In genomic region chr1:80106269-80106668, GRCm38 (mm10) we compare ENCODE assay signal across 7 mouse cellular contexts.
A peak's percentile ranks its signal among the peaks of the same experiment; 100 is the strongest.
DNase-seq lines count a peak whose midpoint lies in the region; ATAC-seq lines count a peak whose summit lies in the region.

No protein-coding gene starts in this region.

- no peak overlapping the region for H3K9ac ChIP-seq in hindbrain, embryonic 16.5 days (ENCODE audit: low read depth, low read length)

- H3K36me3 ChIP-seq in hindbrain, embryonic 16.5 days (ENCODE audit: control insufficient read depth, insufficient read depth, low read length): no peaks in the 10 kb centered on the region
- H3K36me3 ChIP-seq in hindbrain, embryonic 10.5 days: no peaks in the 10 kb centered on the region

- peak; percentile 37; the same call in 1 of the 2 replicates for ATAC-seq in hindbrain, embryonic 16.5 days

- H3K9me3 ChIP-seq in hindbrain, embryonic 16.5 days (ENCODE audit: control insufficient read depth, low read length): no peaks in the 10 kb centered on the region
- H3K9me3 ChIP-seq in hindbrain, embryonic 10.5 days: no peaks in the 10 kb centered on the region

- DNase-seq in hindbrain, embryonic 10.5 days (ENCODE audit: low spot score): no peak
- peak; percentile 11 for DNase-seq in urinary bladder, postnatal 14 days (ENCODE audit: low spot score)
- DNase-seq in urinary bladder, postnatal 4 days (ENCODE audit: low spot score in 2 of 2): no peak
- peak; percentile 14 for DNase-seq in fibroblast of lung, adult 2 months (ENCODE audit: low read depth)
- DNase-seq in left cerebral cortex, postnatal 14 days (ENCODE audit: low spot score in 2 of 2): peak; percentile 39 to 63
- no peak for DNase-seq in MN1 (ENCODE audit: low spot score)

- H3K4me3 ChIP-seq in hindbrain, embryonic 16.5 days (ENCODE audit: low read length): no peak overlapping the region
- H3K4me3 ChIP-seq in hindbrain, embryonic 10.5 days: no peak overlapping the region

- no peak overlapping the region for H3K27ac ChIP-seq in hindbrain, embryonic 16.5 days (ENCODE audit: low read depth, low read length)
- no peak overlapping the region for H3K27ac ChIP-seq in hindbrain, embryonic 10.5 days

- 61% methylated on average over 2 of the region's 2 CpGs for WGBS in hindbrain, embryonic 16.5 days
- WGBS in hindbrain, embryonic 10.5 days: 77% methylated on average over 2 of the region's 2 CpGs

- no peak overlapping the region for H3K4me2 ChIP-seq in hindbrain, embryonic 16.5 days (ENCODE audit: low read length)

- intact Hi-C loops in left cerebral cortex, postnatal 14 days (cut with DNase I): loop anchor here (1.0 kb wide), 1 partner anchor 320 kb away; no protein-coding TSS in a partner anchor

- no peaks in the 10 kb centered on the region for H3K27me3 ChIP-seq in hindbrain, embryonic 16.5 days (replicated peaks; ENCODE audit: control insufficient read depth, insufficient read depth, low read length)
- H3K27me3 ChIP-seq in hindbrain, embryonic 10.5 days (ENCODE audit: insufficient read depth, poor library complexity, severe bottlenecking): no peaks in the 10 kb centered on the region

- H3K4me1 ChIP-seq in hindbrain, embryonic 16.5 days (ENCODE audit: control insufficient read depth, insufficient read depth, low read depth, low read length): no peaks in the 10 kb centered on the region
- H3K4me1 ChIP-seq in hindbrain, embryonic 10.5 days (replicated peaks): no peaks in the 10 kb centered on the region

Comparison
In these comparisons a context has a peak if more than half of its experiments do, and no peak if none do; other contexts are left out.
1. DNase-seq: peak in urinary bladder, postnatal 14 days (single experiment), fibroblast of lung, adult 2 months (single experiment) and left cerebral cortex, postnatal 14 days (2 of 2); none in hindbrain, embryonic 10.5 days (single experiment), urinary bladder, postnatal 4 days (0 of 2) and MN1 (single experiment).